Mouse (Mus musculus) A20 (cell line): ENCODE results near the gene Rps6ka2.

ENCODE experiments used
- DNase-seq: peaks from one replicate; pipeline ENCODE4 v3.0.0-alpha.2; 2011; ENCODE audit warnings: low read depth, low spot score

Rps6ka2 gene

DNA sequence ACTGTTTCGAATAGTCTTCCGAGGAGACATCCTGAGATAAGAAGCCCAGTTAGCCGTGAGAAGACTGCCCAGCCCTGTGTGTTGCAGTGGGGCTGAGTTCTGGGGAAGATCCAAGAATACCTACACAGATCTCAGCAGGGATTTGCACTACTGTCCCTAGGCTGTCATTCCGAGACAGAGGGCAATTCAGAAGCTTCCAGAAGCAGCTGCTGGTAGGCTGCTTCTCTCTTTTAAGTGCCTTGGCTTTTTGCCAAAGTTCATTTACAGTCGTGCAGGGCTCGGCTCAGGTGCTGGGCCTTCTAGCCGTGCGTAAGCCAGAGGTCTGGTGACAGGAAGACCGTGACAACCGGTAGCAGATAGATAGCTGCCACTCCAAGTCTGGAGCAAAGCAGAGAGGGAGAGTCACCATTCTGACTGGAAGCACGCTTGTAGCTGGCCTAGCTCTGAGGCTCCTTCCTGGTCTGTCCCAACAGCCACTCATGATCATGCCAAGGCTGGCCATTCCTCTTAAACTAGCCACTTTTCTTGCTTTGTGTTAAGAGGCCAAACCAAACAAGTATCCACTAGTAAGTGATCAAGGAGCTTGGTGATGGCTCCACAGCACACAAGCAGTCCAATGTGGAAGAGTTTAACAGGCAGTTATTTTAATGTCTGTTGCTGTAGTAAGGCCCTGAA is 49.3 kb downstream of the Rps6ka2 start:
- DNase-seq, result no peak

DNA sequence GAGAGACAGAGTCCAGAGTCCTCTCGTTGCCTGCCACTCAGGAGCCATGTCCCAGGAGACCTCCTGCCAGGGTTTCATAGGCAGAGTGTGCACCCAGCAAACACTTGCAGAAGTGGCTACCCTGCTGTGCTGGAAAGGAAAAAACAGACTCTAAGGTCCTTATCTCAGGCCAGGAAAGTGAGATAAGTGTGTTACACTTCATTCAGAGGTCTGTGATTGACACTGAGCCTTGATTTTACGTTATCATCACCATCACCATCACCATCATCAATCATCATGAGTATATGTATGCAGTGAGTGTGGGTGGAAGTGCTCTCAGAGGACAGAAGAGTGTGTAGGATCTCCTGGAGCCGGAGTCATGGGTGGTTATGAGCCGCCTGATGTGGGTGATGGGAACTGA is 51.4 kb downstream of the Rps6ka2 start:
- DNase-seq, result no peak

DNA sequence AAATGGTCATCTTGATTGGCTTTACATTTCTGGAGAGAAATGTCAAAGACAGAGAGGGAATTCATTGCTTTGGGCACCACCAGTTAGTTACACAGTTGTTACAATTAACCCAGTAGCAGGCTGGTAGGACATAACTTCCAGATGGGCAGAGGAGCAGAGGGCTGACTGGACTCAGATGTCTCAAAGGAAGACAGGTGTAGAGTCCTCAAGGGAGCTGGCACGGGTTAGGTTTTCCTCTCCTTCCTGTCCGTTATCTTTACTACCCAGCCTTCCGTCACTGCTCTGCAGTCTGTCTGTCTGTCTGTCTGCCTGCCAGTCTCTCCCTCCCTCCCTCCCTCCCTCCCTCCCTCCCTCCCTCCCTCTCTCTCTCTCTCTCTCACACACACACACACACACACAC is 52.3 kb downstream of the Rps6ka2 start:
- no peak for DNase-seq

DNA sequence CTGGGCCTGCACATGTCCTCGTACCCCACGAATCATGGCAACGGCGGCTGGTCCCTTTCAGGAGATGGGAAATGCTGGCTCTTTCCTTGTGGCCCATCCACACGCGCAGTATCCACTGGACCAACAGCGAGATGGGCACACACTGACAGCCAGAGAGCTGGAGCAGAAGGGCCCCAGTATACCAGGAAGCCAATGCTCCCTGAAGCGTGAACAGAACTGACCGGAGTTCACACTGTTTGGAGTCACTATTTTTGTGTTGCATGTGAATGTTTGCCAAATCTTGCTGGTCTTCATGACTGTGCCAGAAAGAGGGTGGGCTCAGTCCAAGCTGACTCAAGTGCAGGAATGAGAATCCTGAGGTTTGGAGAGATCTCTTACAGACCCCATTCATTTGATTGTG is 58.6 kb downstream of the Rps6ka2 start:
- DNase-seq, result no peak

GRCm38 (mm10) chr17:7231312-7231711 is 61.4 kb downstream of the Rps6ka2 start:
- DNase-seq, result no peak

GRCm38 (mm10) chr17:7231790-7232189 is 61.9 kb downstream of the Rps6ka2 start:
- DNase-seq, result no peak

GRCm38 (mm10) chr17:7232400-7232799 is 62.5 kb downstream of the Rps6ka2 start:
- DNase-seq, result no peak

DNA sequence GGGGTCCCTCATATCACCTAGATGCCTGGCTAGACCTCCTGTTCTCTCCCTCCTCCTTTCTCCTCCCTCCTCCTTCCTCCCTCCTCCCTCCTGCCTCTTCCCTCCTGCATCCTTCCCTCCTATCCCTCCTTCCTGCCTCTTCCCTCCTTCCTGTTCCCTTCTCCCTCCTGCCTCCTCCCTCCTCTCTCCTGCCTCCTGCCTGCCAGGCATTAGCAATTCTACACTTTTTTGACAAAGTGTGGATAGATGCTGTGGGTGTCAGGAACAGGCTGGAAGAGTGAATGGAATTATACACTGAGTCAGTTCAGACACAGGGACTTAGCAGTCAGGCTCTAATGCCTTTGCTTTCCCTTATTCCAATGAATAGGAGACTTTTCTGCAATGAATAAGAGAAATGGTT is 63.3 kb downstream of the Rps6ka2 start:
- DNase-seq, result no peak

DNA sequence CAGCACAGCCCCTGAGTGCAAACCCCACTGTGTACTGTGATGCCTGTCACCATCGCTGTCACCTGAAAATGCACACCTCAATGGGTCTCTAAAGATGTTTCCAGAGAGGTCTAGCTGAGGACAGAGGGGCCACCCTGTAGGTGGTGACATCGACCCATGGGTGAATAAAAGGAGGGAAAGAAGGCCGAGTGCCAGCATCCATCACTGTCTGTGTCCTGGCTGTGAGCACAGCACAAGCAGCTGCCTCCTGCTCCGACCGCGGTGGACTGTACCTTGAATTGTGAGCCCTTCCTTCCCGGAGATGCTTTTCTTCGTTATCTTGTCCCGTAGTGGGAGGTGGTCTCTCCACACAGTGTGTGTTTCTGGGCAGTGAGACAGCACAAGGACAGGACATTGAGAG is 67.8 kb downstream of the Rps6ka2 start:
- DNase-seq, result no peak

DNA sequence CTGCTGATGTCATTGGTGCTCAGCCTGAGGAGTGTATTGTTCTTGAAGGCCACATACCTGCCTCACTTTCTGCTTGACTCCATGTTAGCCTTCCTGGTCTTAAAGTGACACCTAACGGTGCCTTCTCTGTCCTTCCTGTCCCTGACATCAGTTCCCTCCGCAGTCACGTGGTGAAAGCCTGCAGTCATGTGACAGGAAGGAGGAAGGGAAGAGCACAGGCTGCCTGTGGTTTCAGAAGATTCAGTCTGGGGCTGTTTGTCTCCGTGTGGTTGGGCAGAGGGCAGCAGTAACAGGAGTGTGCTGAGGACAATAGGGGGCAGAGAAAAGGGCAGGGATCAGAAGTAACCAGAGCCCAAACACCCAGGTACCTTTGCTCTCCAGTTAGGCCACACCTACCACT is 68.9 kb downstream of the Rps6ka2 start:
- DNase-seq, result peak; percentile 16

DNA sequence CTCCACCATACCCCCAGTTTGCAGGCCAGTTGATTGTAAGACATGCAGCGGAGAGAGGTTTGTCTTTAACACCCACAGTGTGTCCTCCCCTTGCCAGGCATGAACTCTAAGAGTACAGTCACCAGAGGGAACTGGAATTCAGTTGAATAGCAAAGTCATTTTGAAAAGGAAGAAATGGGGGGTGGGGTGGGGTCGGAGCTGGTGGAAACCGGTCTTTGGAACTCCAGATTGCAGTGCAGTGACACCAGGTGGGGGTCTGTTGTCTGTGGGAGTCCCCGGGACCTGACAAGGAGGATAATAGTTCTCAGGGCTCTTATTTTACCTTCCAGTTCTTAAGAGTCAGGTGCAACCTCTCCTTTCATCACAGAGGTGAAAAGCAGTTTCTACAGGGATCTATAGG is 70.6 kb downstream of the Rps6ka2 start:
- no peak for DNase-seq

- no peak for DNase-seq
These were observed 75.2 kb downstream of the Rps6ka2 start for GRCm38 (mm10) chr17:7245078-7245477.

- no peak for DNase-seq
These were observed 77.1 kb downstream of the Rps6ka2 start for GRCm38 (mm10) chr17:7246893-7247556.

- DNase-seq, result peak; percentile 7
These were observed 80.5 kb downstream of the Rps6ka2 start for GRCm38 (mm10) chr17:7250373-7250772.

DNA sequence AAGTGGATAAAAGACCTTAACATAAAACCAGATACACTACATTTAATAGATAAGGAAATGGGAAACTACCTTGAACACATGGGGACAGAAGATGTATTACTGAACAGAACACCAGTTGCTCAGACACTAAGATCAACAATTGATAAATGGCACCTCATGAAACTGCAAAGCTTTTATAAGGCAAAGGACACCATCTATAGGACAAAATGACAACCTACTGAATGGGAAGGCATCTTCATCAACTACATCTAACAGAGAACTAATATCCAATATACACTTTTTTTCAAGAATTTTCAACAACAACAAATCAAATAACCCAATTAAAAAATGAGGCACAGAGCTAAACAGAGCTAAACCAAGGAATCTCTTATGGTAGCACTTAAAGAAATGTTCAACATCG is 87.3 kb downstream of the Rps6ka2 start:
- DNase-seq, result no peak

GRCm38 (mm10) chr17:7258748-7259359 is 88.9 kb downstream of the Rps6ka2 start:
- DNase-seq, result no peak

DNA sequence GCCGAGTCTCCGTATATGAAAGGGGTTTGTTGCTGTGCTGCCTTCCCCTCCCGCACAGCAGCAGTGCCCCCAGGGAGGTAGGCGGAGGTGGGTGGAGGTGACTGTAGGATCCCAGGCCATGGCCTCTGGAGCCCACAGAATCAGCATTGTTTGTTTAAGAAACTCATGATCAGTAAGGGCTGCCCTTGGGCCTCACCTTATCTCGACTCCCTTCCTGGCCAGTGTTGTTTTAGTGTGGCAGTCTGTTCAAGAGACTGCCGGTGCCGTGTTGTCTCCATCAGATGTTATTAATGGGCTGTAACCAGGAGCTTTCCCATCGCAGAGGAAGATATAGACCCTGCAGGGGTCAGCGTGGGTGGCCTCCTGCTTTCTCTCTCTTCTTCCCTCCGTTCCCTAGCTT is 90.4 kb downstream of the Rps6ka2 start:
- no peak for DNase-seq

GRCm38 (mm10) chr17:7262056-7262455 is 92.1 kb downstream of the Rps6ka2 start:
- DNase-seq, result no peak

- DNase-seq, result no peak
These were observed 92.7 kb downstream of the Rps6ka2 start for GRCm38 (mm10) chr17:7262620-7263019.

GRCm38 (mm10) chr17:7264610-7265009 is 94.7 kb downstream of the Rps6ka2 start:
- no peak for DNase-seq

GRCm38 (mm10) chr17:7265291-7265690 is 95.4 kb downstream of the Rps6ka2 start:
- no peak for DNase-seq

DNA sequence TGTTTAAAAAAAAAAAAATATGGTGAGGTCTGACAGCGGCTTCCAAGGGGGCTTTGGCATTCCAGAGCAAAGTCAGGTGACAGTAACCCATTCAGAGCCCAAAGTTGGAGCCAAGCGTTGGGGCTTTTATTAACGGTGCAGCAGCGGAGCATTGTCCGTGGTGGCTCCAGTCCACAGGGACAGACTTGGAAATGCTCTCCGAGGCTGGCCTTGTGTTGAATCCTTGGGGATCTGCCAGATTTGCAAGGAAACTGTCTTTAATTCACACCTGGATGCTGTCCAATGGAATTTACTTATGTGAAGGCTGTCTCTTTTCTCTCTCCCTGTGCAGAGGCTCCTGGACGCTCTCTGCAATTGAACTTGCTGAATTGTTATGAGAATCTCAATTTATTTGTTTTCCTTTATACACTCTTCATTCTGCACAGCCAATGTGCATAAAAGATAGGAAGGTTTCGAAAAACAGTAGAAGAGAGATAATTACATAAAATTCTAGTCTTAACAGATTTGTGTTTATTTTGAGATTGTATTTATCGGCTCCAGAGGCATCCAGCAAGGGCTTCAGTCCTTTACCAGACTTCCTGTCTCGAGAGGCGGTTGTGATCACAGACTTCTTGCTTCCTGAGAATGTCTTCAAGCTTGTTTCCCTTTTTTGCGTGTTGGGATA is 95.9 kb downstream of the Rps6ka2 start:
- no peak for DNase-seq

DNA sequence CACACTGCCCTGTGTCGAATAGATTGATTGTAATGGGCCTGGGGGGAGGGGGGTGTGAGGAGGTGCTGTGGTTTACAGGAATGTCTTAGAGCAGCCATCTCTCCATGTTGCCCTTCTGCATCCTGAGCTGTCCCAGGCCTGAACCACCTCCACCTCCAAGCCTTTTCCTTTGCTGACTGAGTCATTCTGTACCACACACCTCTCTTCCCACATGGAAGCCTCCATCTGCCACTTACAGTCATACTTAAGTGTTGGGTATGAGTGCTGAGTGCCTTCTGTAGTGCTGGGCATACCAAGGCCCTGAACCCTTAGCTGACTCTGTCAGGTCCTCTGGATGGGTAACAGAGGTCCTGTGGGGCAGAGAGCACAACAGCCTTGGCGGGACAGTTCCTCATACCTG is 97.9 kb downstream of the Rps6ka2 start:
- DNase-seq, result no peak
